Mouse (Mus musculus): ENCODE measurements around the gene Tecpr2. TPM values are rescaled to one million over a fixed set of nuclear protein-coding genes. Genes with fewer than 3 reads are reported as not detected.

Gene Tecpr2
- total RNA-seq, 4 experiments from 2014 or later = 10.1 to 16.4 (median 12.9) TPM

DNA sequence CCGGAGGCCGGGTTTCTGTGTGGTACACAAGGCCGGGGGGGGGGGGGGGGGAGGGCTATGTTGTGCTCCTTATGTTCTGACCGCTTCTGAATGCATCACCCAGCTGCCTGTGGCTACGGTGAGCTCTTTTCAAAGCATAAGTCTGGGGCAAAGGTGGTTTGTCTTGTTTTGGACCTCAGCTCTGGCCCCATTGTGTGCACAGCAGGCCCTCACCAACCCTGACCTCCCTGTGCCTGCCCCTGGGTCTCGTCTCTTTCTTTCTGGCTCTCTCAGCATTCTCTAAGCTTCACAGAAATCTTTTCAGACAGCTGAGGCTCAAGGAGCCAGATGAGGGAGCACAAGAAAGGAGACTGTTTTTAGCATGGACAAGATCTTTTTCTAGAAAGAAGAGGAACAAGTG is 23.5 kb upstream of the Tecpr2 start:
- DNase-seq = no peak

DNA sequence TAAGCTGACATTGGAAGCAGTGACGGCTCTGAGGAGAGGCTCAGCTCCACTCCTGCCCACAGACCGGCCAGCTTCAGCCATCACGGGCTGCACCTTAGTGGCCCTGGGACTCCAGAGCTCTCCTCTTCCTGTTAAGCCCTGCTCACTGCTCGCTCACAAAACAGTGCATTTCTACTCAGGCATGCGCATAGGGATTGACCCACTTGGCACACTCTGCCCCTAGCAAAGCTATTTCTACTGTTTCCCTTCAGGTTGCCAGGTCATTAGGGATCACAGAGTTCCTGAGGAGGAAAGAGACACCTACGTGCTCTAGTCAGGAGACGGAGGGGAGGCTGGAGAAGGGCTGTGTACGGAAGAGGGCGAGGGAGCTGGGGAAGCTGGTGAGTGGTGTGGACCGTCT is 23.1 kb upstream of the Tecpr2 start:
- DNase-seq = no peak

DNA sequence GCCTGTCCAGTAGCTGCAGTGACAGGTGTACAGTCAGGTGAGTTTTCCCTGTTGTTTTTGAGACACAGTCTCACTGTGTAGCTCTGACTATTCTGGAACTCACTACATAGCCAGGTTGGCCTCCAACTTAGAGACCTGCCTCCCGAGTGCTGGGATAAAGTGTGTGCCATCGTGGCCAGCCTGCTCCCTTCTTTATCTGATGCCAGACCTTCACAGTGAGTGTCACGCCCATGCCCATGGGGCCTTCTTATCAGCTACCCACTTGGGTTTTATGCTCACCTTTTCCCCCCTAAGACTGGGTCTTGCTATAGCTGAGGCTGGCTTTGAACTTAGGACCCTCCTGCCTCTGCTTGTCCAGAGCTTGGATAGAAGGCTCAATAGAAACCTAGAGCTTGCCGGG is 19.0 kb upstream of the Tecpr2 start:
- no peak for DNase-seq

DNA sequence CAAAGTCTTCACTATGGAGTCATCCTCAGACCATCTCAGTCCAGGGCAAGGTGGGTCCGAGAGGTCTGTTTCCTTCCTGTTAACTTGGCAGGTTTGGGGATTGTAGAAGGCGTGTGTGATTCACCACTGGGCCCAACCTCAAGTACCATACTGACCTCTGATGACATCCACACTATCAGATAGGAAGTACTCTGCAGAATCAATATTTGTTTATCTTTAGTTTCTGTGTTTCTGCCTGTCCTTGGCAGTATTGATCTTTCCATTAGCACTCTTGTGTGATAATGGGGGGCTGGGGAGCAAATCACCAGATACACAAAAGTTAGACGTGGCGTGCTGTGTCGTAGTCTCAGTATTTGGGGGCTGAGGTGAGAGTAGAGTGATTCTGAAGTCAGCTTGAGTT is 17.8 kb upstream of the Tecpr2 start:
- DNase-seq = no peak

DNA sequence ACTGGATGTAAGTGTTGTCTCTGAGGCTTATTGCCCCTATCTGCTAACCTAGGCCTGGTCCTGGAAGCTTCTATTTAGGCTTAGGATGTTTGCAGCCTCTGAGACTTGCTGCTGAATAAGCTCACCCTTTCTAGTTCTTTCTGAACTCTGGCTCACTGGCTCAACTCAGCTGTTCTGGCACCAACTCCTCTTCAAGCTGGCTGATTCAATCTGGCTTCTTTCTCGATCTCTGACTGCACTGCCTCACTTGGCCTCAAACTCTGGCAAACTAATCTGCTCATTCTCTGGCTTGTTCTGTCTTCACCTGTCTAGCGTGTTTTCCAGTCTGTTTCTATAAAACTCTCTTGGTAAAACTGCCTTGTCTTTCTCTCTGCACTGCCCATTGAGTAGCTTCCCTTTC is 13.7 kb upstream of the Tecpr2 start:
- no peak for DNase-seq

DNA sequence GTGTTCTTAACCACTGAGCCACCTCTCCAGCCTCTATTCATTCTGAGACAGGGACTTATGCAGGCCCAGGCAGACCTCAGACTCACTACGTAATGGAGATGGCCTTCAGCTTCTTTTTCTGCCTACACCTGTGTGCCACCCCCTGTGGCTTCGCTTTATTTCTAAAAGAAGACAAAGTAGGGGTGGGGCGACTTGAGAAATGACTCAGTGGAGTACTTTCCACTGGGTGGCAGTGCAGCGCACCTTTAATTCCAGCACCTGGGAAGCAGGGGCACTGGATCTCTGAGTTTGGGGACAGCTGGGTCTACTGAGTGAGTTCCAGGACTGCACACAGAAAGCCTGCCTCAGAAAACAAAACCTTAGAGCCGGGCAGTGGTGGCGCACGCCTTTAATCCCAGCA is 6.8 kb upstream of the Tecpr2 start:
- no peak for DNase-seq

DNA sequence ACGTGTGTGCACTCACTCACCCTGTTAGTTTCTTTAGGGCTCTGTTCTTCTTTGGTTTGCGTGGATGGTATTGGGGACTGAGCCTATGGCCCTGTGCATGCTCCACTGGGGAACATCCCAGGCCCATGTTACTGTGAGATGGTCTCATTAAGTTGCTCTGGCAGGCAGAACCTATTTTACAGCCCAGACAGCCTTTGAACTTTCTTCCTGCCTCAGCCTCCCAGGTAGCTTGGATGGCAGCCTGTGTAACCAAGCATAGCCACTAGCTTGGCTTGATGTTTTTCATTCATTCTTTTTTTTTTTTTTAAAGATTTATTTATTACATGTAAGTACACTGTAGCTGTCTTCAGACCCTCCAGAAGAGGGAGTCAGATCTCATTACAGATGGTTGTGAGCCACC is 3.8 kb upstream of the Tecpr2 start:
- no peak for DNase-seq

DNA sequence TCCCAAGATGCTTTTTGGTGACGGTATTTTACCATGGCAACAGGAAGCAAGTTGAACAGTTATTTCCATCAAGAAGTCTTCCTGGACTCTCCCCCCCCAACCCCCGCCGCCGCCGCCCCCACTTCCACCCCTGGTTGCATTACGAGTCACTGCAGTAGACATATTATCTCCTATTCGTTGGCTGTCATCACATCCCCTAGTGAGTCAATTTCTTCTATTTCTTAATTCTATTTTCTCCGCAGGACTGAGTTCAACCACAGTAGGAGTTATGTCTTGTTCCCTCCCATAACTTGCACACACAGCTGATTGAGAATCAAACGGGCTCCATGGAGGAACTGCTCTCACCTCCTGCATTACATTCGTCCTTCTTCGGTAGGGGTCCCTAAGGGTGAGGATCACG is 958 bp upstream of the Tecpr2 start:
- no peak for DNase-seq

DNA sequence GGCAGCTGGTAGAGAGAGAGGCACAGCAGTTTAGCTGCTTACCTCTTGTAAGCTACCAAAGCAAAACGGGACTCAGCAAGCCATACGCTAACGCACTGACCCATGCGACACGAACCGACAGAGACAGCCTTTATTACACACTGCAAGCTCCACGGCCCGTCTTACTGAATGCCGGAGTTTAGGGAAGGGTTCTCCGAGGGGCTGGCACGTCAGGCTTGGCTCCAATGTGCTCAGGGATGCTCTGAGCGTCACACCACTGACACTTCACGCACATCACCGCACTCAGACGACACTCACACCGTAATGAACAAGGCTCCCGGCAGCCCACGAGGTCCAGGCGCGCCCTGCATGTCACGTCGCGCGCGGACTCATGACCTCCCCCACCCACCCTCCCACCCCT is 458 bp upstream of the Tecpr2 start:
- DNase-seq = no peak

DNA sequence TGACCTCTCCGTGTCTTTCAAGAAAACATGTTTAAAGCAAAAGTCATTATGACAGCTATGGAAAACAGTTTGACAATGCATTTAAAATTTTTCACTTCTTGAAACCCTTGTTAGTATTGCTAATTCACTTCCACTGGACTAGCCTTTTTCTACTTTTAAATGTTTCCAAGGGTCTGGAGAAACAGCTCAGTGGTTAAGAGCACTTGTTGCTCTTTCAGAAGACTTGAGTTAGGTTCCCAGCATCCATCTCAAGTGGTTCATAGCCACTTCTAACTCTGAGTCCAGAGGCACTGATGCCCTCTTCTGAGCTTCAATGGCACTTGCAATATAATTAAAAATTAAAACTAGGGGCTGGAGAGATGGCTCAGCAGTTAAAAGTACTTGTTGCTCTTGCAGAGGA is 2.8 kb downstream of the Tecpr2 start:
- no peak for DNase-seq

DNA sequence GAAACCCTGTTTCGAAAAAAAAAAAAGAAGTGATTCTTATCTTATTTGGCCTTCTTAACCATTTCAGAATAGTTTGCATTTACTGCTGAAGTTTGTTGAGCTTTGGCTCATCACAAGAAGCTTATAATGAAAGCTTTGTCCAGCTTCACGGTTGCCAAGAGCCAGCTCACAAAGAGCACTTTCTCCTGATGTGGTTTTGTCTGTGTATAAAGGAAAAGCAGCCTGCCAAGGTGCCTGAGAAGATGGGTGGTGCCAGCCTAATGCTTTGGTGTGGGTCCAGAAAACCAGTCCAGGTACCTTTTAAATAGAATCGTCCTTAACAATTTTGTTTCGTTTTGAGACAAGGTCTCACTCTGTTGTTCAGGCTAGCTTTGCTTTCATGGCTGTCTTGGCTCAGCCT is 13.0 kb downstream of the Tecpr2 start:
- DNase-seq = no peak

DNA sequence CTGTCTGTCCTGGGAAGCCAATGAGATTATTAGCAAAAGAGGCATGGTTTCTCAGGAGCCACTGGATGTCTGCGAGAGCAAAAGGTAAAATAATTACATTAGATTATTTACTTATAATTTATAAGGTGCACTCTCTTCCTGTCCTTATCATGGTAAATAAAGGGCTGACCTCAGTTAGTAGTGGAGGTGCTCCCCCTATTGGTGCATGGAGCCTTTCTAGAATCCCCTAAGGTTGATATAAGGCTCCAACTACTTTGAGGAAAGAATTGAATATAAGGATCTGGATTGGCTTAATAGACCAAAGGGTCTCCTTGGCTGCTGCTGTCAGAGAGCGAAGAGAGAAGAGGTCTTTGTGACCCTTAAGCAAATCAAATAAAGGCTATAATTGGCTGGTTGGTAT is 14.5 kb downstream of the Tecpr2 start:
- no peak for DNase-seq

DNA sequence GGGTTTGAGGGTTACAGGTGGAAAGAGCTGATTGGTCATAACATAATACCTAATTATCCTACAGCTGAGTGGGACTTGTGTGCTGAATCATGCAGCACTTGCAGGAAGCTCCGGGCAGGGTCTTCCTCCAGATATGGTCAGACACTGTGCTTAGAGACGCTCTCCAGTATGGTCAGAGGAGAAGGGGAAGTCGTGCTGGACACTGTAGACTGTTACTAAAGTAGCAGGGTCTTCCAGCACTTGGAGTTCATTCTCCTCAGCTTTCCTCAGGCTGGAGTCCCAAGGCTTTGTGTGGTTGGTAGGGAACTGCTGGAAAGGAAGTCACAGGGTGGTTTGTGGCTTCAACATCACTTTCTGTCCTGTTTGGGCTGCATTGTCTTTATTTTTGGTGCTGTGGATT is 18.8 kb downstream of the Tecpr2 start:
- DNase-seq = no peak

DNA sequence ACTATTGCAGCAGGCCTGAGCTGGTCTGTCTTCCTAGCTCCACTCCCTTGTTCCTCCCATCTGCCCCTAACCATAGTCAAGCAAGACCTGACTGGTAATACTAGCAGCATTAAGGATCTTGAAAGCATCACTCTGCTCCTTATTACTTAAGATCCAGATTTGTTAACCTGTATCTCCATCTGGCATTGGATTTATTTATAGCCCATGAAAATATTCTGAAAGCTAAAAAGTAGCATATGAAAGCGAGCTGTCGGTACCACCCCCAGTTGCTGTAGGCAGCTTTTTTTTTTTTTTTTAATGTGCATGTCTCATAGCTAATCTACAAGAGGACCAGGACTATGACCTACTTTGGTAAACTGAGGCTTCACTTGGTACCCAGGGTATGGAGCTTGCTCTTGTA is 20.9 kb downstream of the Tecpr2 start:
- DNase-seq = no peak

DNA sequence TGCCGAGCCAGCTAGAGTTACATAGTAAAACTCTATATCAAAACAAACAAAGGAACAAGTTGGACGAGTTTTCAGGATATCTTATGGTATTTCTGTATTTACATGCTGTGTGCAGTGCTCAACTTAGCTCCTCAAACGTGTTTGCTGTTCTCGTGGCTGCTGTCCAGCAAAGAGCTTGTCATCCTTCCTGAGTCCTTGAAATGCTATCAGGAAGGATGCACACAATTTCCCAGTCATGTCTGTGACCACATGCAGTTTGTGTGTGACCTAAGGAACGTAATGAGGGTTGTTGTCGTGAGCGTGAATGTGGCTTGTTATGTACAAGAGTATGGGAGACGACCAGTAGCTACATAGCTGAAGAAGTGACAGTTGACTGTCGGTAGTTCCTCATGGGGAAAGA is 26.7 kb downstream of the Tecpr2 start:
- DNase-seq = peak; percentile 51

DNA sequence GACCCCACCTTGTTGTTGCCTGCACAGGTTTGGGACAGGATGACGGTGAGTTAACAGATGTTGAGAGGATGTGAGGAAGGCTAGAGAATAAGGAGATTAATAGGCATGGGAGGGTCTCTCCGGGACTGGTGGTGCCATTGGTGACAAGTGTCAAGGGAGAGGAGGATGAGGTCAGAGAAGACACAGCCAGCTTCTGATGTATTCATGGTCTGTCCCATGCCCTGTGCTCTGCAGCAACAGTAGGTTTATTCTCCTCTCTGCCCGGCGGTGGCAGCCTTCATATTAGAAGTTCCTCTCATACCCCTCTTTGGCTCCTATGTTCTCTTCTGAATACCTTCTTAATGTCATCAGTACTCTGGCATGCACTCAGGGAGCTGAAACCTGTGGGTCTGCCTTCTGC is 31.2 kb downstream of the Tecpr2 start:
- no peak for DNase-seq

DNA sequence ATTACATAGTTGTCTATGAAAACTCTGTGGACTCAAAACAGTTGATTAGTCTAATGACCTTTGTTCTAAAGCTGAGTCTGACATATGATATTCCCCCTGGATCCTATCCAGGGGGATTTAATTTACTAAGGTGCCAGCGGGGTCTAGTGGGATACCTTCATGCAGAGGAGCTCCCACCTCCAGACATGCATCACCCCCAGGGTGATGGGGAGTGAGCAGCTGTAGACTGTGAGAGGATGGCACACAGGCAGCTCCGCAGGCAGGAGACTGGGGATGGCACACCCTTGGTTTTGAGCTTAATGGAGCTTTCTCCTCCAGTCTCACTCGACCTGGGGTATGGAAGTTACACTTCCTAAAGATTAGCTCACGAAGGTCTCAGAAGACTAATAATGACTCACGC is 32.5 kb downstream of the Tecpr2 start:
- no peak for DNase-seq

DNA sequence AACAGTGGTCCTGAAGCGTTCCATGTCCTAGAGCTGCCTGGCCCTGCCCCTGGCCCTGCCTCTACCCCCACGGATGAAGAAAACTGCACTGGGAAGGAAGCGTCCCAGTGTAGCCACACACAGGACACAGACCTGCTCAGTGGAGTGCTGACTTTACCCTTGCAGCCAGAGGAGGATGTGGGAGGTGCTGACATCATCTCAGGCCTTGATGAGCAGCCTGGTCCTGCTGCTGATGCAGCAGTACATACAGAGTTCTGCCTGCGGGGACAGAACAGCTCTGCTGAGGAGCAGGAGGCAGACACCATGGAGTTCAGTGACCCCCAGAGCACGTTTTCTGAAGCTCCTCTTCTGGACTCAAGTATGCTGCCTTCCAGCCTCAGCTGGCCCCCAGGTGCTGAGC is 43.8 kb downstream of the Tecpr2 start:
- no peak for DNase-seq

DNA sequence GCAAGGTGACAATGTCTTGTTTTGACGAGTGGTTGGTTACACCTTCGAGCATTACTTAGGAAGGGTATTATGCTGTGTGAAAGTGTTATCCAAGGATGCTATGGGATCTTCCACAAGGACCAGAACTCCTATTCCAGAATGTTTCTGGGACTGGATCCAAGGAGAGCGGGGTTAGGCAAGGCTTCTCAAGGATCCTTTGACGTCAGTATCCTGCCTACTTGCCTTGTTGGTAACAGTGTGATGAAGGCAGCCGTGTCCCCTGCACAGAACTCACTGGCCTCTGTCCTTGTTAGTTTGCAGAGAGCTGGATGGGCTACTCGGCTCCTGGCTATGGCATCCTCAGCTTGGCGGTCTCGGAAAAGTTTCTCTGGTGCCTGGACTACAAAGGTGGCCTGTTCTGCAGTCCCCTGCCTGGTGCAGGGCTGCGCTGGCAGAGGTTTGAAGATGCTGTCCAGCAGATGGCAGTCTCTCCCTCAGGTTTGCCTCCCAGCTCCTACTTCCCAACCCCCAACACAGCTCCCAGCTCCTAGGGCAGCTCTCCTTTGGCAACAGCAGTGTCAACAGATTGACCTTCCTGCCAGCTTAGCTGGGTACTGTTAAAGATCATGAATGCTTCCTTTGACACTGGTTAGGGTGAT is 47.0 kb downstream of the Tecpr2 start:
- DNase-seq = peak; percentile 82

DNA sequence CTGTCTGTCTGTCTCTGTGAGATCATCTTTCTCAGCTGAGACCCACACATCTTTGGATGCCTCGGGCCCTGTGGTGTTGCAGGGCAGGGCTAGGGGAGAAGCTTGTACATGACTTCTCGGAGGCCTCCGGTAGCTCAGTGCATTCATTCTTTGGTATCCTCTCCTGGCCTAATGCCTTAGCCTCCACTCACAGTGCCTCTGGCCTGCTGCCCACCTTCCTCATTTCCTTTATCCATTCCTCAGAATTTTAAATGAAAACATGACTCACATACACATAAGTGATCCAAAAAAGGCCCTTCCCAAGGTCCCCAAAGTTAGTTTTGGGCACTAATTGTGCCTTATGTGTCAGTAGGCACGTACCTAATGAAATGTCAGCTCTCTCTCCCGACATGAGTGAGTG is 48.4 kb downstream of the Tecpr2 start:
- peak; percentile 40 for DNase-seq

DNA sequence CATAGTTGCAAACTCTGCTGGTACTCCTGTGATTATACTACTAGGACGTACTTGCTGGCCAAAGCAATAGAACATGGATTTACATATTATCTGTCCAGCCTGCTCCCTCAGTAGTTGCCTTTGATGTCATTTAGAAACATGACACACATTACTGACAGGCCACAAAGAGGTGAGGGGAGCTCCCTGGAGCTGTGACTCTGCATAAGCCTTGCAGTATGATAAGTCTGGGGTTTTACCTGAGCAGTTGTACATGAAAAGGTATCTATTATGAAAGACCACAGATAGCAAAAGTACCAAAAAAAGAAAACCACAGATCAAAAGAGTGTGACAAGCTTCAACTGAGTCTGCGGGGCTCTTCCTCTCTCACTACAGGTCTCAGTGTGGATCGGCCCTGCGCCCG is 50.3 kb downstream of the Tecpr2 start:
- DNase-seq = no peak

DNA sequence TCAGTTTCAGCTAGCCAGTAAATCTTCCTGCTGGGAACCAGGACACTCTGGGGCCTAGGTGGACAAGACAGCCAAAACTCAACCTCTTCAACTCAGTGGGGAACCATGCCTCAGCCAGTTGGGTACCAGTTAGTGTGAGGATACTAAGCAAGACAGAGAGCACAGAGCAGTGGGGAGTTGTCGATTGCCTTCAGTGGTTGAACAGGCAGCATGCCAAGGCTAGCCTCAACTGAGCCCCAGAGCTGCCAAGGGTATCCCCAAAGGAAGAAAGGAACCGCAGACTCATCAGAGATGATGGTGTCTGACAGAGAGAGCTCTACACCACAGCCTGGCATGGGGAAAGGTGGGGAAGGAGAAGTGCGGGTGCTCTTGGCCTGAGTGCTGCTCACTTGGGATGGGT is 51.8 kb downstream of the Tecpr2 start:
- no peak for DNase-seq

DNA sequence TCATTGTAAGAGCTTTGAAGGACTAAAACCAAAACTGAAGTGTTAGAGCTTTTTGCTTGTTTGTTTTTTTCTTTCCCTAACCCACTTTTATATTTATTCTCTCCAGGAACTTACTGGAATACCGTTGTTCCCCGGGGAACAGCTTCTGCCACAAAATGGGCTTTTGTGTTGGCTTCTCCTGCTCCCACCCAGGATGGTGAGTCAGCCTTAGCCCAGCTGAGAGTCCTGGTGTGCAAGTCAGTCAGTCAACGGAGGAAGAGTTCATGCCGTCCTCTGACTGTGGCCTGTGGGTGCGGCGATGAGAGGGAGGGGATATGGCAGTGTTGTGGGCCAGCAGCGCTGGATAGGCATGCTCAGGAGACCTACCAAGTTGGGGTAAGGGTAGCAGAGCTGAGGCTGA is 57.2 kb downstream of the Tecpr2 start:
- no peak for DNase-seq

DNA sequence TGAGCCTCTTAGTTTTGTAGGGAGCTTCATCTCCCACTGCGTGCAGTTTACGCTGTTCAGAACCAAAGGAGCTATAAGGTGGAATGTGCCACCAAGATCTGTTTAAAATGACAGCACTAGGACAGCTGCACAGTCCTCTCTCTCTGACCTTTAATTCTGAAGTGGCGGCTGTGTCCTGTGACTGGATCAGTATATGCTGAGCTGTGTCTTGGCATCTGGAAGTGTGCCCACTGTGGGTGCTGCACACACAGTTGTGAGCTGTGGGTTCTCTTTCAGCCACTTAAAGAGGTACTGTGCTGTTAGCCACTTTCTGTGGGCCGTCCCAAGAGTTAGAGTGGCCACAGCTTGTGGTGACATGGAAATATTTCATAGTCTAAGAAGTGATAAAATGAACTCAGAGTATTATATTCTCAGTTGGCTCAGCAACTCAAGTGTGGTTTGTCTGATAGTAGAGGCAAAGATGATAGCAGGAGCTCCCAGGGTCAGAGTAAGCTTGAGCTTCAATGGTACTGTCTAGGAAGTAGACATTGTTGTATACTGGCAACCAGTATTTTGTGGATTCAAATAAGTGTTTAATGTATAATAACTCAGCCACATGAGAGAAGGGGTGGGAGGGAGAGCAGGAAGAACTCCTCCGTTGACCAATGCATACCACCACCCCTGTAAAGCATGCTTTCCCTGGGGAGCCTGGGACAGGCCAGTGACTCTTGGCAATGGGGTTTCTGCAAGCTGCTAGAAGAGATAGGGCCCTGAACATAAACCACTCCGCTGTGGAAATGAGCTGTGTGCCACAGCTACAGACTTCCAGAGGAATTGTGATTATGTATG is 59.2 kb downstream of the Tecpr2 start:
- no peak for DNase-seq

DNA sequence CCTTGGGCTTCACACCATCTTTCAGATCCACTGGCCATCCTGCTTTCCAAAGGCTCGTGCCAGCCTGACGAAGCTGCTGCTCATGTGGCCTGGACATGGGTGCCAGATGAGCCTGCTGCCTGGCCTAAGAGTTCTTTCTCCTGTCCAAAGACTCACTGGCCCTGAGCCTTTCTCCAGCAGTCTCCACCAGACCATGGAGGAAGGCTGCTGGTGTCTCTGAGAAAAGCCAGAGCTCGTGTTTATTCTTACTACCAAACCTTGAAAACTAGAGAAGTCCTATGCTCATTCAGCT is 59.8 kb downstream of the Tecpr2 start:
- DNase-seq = no peak

Measured in adrenal gland, adult 8-10 months (tissue).